Mouse (Mus musculus): ENCODE data around the gene Myoz1. TPM values are rescaled to one million over a fixed set of nuclear protein-coding genes. Genes with fewer than 3 reads are reported as not detected.
A peak's percentile ranks its signal among the peaks of the same experiment; 100 is the strongest.

The Myoz1 gene
- polyA plus RNA-seq, 1 experiment from 2014 or later = 29.8 TPM

GRCm38 (mm10) chr14:20619131-20619530 lies 37.2 kb downstream of the Myoz1 start:
- H3K36me3 ChIP-seq (ENCODE audit: control insufficient read depth, insufficient read depth, low read length) = no peaks in the 10 kb centered on the region
- H3K27ac ChIP-seq (ENCODE audit: low read length) = no peak overlapping the region
- no peak for ATAC-seq (ENCODE audit: insufficient read depth, low FRiP score)
- no peak overlapping the region for H3K4me2 ChIP-seq (ENCODE audit: low read depth, low read length)
- H3K4me1 ChIP-seq (ENCODE audit: control insufficient read depth, insufficient read depth, low read length) = peaks cover 4% of the 10 kb centered on the region; the same call in 1 of the 2 replicates
- H3K27me3 ChIP-seq (ENCODE audit: control insufficient read depth, insufficient read depth, low read length) = no peaks in the 10 kb centered on the region
- H3K9me3 ChIP-seq (replicated peaks; ENCODE audit: control insufficient read depth, low read length) = no peaks in the 10 kb centered on the region
- no peak overlapping the region for H3K9ac ChIP-seq (ENCODE audit: low read length)
- no peak overlapping the region for H3K4me3 ChIP-seq (replicated peaks; ENCODE audit: low read length)

DNA sequence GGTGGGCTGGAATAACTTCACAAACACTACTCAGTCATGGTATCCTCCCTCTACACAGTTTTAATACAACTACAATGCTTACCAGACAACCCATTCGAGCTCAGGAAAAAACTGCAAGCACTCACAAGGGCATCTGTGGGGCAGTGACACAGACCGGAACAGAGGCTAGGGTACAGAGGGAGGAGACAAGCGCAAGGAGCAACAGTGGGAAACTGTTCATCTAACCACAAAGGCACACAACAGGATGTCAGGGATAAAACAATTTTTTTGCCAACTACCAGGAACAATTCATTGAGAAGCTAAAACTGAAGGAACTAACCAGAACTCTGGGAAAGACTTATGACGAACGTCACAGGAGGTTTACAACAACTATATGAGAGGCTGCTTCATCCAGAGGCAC lies 38.1 kb downstream of the Myoz1 start:
- H3K4me1 ChIP-seq (ENCODE audit: control insufficient read depth, insufficient read depth, low read length) = peaks cover 4% of the 10 kb centered on the region; the same call in 1 of the 2 replicates
- no peak overlapping the region for H3K4me2 ChIP-seq (ENCODE audit: low read depth, low read length)
- no peak overlapping the region for H3K9ac ChIP-seq (ENCODE audit: low read length)
- no peak for ATAC-seq (ENCODE audit: insufficient read depth, low FRiP score)
- 69% methylated on average over 5 of the region's 5 CpGs for WGBS
- no peak overlapping the region for H3K27ac ChIP-seq (ENCODE audit: low read length)
- H3K9me3 ChIP-seq (replicated peaks; ENCODE audit: control insufficient read depth, low read length) = no peaks in the 10 kb centered on the region
- H3K27me3 ChIP-seq (ENCODE audit: control insufficient read depth, insufficient read depth, low read length) = no peaks in the 10 kb centered on the region
- H3K36me3 ChIP-seq (ENCODE audit: control insufficient read depth, insufficient read depth, low read length) = no peaks in the 10 kb centered on the region
- H3K4me3 ChIP-seq (replicated peaks; ENCODE audit: low read length) = no peak overlapping the region

DNA sequence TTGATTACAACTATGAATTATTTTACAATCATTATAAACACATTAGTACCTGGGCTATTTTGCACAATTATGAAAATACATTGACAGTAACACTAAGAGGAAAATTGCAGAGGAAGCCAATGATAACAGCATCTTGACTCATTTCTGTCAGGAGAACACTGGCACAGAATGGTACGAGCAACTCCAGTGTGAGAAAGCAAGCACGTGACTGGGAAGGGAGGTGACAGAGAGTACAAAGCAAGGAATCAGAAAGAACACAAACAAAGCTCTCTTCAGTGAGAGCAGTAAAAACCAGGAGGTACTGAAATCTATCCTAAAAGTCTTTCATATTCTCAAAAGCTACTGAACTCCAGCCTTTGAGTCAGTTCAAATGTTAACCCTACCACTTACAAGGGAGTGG lies 39.9 kb downstream of the Myoz1 start:
- H3K4me3 ChIP-seq (replicated peaks; ENCODE audit: low read length) = no peak overlapping the region
- WGBS = 26% methylated on average over 2 of the region's 2 CpGs

GRCm38 (mm10) chr14:20615075-20615474 lies 41.3 kb downstream of the Myoz1 start:
- ATAC-seq (ENCODE audit: insufficient read depth, low FRiP score) = no peak
- Histone ChIP-seq H3K4me2 (ENCODE audit: low read depth, low read length) (no peak overlapping the region), H3K36me3 (ENCODE audit: control insufficient read depth, insufficient read depth, low read length) (no peaks in the 10 kb centered on the region), H3K9me3 (replicated peaks; ENCODE audit: control insufficient read depth, low read length) (no peaks in the 10 kb centered on the region), H3K9ac (ENCODE audit: low read length) (no peak overlapping the region), H3K4me3 (replicated peaks; ENCODE audit: low read length) (no peak overlapping the region), H3K4me1 (ENCODE audit: control insufficient read depth, insufficient read depth, low read length) (peaks cover 4% of the 10 kb centered on the region; the same call in 1 of the 2 replicates), H3K27me3 (ENCODE audit: control insufficient read depth, insufficient read depth, low read length) (no peaks in the 10 kb centered on the region), H3K27ac (ENCODE audit: low read length) (no peak overlapping the region)
- WGBS = 97% methylated on average over 2 of the region's 2 CpGs

More for the DNA sequence above, 39.9 kb downstream of the Myoz1 start:
- no peaks in the 10 kb centered on the region for H3K36me3 ChIP-seq (ENCODE audit: control insufficient read depth, insufficient read depth, low read length)
- no peaks in the 10 kb centered on the region for H3K27me3 ChIP-seq (ENCODE audit: control insufficient read depth, insufficient read depth, low read length)
- no peaks in the 10 kb centered on the region for H3K9me3 ChIP-seq (replicated peaks; ENCODE audit: control insufficient read depth, low read length)
- H3K4me2 ChIP-seq (ENCODE audit: low read depth, low read length) = no peak overlapping the region
- peaks cover 4% of the 10 kb centered on the region; the same call in 1 of the 2 replicates for H3K4me1 ChIP-seq (ENCODE audit: control insufficient read depth, insufficient read depth, low read length)
- no peak overlapping the region for H3K9ac ChIP-seq (ENCODE audit: low read length)
- ATAC-seq (ENCODE audit: insufficient read depth, low FRiP score) = no peak; the same call in 1 of the 2 replicates
- H3K27ac ChIP-seq (ENCODE audit: low read length) = no peak overlapping the region

GRCm38 (mm10) chr14:20612820-20613219 lies 43.5 kb downstream of the Myoz1 start:
- Histone ChIP-seq H3K9ac (ENCODE audit: low read length) (no peak overlapping the region), H3K36me3 (ENCODE audit: control insufficient read depth, insufficient read depth, low read length) (no peaks in the 10 kb centered on the region), H3K9me3 (replicated peaks; ENCODE audit: control insufficient read depth, low read length) (no peaks in the 10 kb centered on the region), H3K4me3 (replicated peaks; ENCODE audit: low read length) (no peak overlapping the region), H3K27ac (ENCODE audit: low read length) (no peak overlapping the region), H3K27me3 (ENCODE audit: control insufficient read depth, insufficient read depth, low read length) (no peaks in the 10 kb centered on the region), H3K4me2 (ENCODE audit: low read depth, low read length) (no peak overlapping the region), H3K4me1 (ENCODE audit: control insufficient read depth, insufficient read depth, low read length) (peaks cover 6% of the 10 kb centered on the region; the same call in 1 of the 2 replicates)
- no peak for ATAC-seq (ENCODE audit: insufficient read depth, low FRiP score)
- WGBS = 90% methylated on average over 1 of the region's 1 CpGs

DNA sequence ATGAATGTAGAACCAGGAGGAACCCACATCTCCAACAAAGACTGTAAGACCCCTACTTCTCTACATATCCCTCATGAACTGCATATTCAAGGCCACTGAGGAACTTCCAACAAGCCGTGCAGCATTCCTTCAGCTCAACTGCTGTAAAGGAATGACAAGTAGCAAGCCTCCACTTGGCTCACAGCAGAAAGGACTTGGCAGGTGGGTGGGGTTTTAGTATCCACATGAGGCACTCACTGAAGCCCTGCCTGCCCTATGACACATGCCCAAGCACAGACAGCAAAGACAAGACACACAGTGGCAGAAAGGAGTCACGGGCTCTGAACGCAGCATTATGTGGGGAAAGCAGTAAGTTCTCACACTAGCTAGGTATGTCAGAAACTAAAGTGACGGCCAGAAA lies 46.2 kb downstream of the Myoz1 start:
- H3K9ac ChIP-seq (ENCODE audit: low read length) = no peak overlapping the region
- 69% methylated on average over 4 of the region's 4 CpGs for WGBS
- no peaks in the 10 kb centered on the region for H3K27me3 ChIP-seq (ENCODE audit: control insufficient read depth, insufficient read depth, low read length)
- 0 out of 2 replicates have a peak, but pooled peaks have one; percentile 37 for ATAC-seq (ENCODE audit: insufficient read depth, low FRiP score)
- no peak overlapping the region for H3K4me3 ChIP-seq (replicated peaks; ENCODE audit: low read length)
- 0 out of 2 replicates have a peak, but pooled peaks cover 3% of the 10 kb centered on the region for H3K4me1 ChIP-seq (ENCODE audit: control insufficient read depth, insufficient read depth, low read length)
- H3K9me3 ChIP-seq (replicated peaks; ENCODE audit: control insufficient read depth, low read length) = no peaks in the 10 kb centered on the region
- H3K27ac ChIP-seq (ENCODE audit: low read length) = peak overlapping the region; percentile 1; the same call in 1 of the 2 replicates
- H3K36me3 ChIP-seq (ENCODE audit: control insufficient read depth, insufficient read depth, low read length) = no peaks in the 10 kb centered on the region
- no peak overlapping the region for H3K4me2 ChIP-seq (ENCODE audit: low read depth, low read length)

DNA sequence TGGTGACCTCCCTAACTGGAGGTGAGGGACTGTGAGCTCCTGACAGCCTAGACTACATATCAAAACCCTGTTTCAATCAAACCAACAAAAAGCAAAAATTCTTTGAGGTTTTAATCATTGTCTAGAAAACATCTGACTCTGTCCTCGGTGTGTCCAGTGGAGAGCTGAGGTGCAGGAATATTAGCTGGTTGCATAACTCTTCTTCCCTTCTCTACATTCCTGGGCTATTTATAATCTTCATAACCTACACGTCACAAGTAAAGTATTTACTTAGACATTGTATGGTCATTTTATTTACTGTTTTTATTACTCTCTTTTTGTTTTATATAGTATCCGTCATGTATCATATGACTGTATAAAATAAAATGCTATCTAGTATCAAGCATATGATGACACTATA lies 46.8 kb downstream of the Myoz1 start:
- no peaks in the 10 kb centered on the region for H3K36me3 ChIP-seq (ENCODE audit: control insufficient read depth, insufficient read depth, low read length)
- H3K9ac ChIP-seq (ENCODE audit: low read length) = no peak overlapping the region
- no peaks in the 10 kb centered on the region for H3K27me3 ChIP-seq (ENCODE audit: control insufficient read depth, insufficient read depth, low read length)
- 0 out of 2 replicates have a peak, but pooled peaks cover 3% of the 10 kb centered on the region for H3K4me1 ChIP-seq (ENCODE audit: control insufficient read depth, insufficient read depth, low read length)
- no peak for ATAC-seq (ENCODE audit: insufficient read depth, low FRiP score)
- peak overlapping the region; percentile 58; the same call in 1 of the 2 replicates for H3K27ac ChIP-seq (ENCODE audit: low read length)
- 68% methylated on average over 3 of the region's 3 CpGs for WGBS
- no peaks in the 10 kb centered on the region for H3K9me3 ChIP-seq (replicated peaks; ENCODE audit: control insufficient read depth, low read length)
- H3K4me3 ChIP-seq (replicated peaks; ENCODE audit: low read length) = no peak overlapping the region
- no peak overlapping the region for H3K4me2 ChIP-seq (ENCODE audit: low read depth, low read length)

DNA sequence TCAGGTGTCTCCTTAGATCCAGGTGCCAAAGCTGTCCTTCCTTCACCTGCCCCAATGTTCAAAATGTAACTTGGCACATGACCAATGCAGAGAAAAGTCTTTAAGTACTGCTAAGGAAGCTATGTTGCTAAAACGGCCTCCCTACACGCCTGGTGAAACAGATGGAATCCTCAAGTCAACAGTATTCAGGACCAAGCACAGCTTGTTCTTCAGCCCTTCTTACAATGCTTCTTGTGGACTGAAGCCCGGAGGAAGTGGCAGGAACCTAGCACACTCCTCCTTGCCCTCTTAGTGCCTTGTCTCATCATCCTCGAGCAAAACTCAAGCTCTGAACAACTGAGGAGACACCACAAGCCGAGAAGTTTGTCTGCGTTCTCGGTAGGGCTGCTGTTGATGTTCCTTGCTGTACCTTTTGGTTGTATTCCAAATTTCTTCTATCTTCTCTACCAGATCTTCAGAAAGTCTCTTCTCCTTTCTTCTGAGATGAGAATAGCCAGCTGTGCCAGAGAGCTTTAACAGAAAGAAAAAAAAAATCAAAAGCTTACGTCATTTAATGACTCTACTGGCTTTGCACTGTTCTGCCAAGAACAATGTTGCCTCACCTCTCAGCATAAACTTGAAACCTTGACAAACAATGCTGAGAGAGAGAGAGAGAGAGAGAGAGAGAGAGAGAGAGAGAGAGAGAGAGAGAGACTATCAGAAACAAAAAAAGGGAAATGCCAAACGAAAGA lies 48.8 kb downstream of the Myoz1 start:
- H3K9ac ChIP-seq (ENCODE audit: low read length) = no peak overlapping the region
- no peak overlapping the region for H3K4me2 ChIP-seq (ENCODE audit: low read depth, low read length)
- 67% methylated on average over 9 of the region's 9 CpGs for WGBS
- H3K27me3 ChIP-seq (ENCODE audit: control insufficient read depth, insufficient read depth, low read length) = no peaks in the 10 kb centered on the region
- H3K9me3 ChIP-seq (replicated peaks; ENCODE audit: control insufficient read depth, low read length) = no peaks in the 10 kb centered on the region
- 0 out of 2 replicates have a peak, but pooled peaks cover 3% of the 10 kb centered on the region for H3K4me1 ChIP-seq (ENCODE audit: control insufficient read depth, insufficient read depth, low read length)
- H3K4me3 ChIP-seq (replicated peaks; ENCODE audit: low read length) = no peak overlapping the region
- no peak for ATAC-seq (ENCODE audit: insufficient read depth, low FRiP score)
- peak overlapping the region; percentile 48; the same call in 1 of the 2 replicates for H3K27ac ChIP-seq (ENCODE audit: low read length)
- no peaks in the 10 kb centered on the region for H3K36me3 ChIP-seq (ENCODE audit: control insufficient read depth, insufficient read depth, low read length)

- no peaks in the 10 kb centered on the region for H3K27me3 ChIP-seq (ENCODE audit: control insufficient read depth, insufficient read depth, low read length)
- no peak for ATAC-seq (ENCODE audit: insufficient read depth, low FRiP score)
- H3K4me1 ChIP-seq (ENCODE audit: control insufficient read depth, insufficient read depth, low read length) = no peaks in the 10 kb centered on the region
- H3K9ac ChIP-seq (ENCODE audit: low read length) = no peak overlapping the region
- H3K27ac ChIP-seq (ENCODE audit: low read length) = no peak overlapping the region
- H3K9me3 ChIP-seq (replicated peaks; ENCODE audit: control insufficient read depth, low read length) = no peaks in the 10 kb centered on the region
- H3K36me3 ChIP-seq (ENCODE audit: control insufficient read depth, insufficient read depth, low read length) = no peaks in the 10 kb centered on the region
- WGBS = 96% methylated on average over 1 of the region's 1 CpGs
- no peak overlapping the region for H3K4me2 ChIP-seq (ENCODE audit: low read depth, low read length)
- H3K4me3 ChIP-seq (replicated peaks; ENCODE audit: low read length) = no peak overlapping the region
Observed at GRCm38 (mm10) chr14:20601287-20601686, 55.1 kb downstream of the Myoz1 start.
